Mouse (Mus musculus) forebrain, embryonic 10.5 days (tissue): ENCODE measurements at regions not wholly inside any gene's neighbourhood (a gene's known extent, or its start where the extent isn't known, plus 50 kb on each side); places are given as distances from the start of the nearest gene placed in this dataset.

ENCODE experiments used
- DNase-seq: peaks from one replicate; pipeline ENCODE4 v3.0.0-alpha.2; 2017; ENCODE audit warnings: low spot score; ENCODE audit errors: extremely low spot score
- H3K27ac ChIP-seq: fragments of 300-500 bp; sonication (generic); 2 replicates; pipeline ENCODE4 v1.5.1; 2016; ENCODE audit warnings: mild to moderate bottlenecking
- H3K27me3 ChIP-seq: fragments of 300-500 bp; sonication (generic); 2 replicates; pipeline ENCODE4 v1.6.1; 2016; ENCODE audit warnings: mild to moderate bottlenecking; ENCODE audit not compliant: poor library complexity, severe bottlenecking
- H3K36me3 ChIP-seq: fragments of 300-500 bp; sonication (generic); replicated peaks from 2 replicates; pipeline ENCODE4 v1.6.1; 2016; ENCODE audit warnings: mild to moderate bottlenecking, moderate library complexity
- H3K4me1 ChIP-seq: fragments of 300-500 bp; sonication (generic); 2 replicates; pipeline ENCODE4 v1.6.1; 2016
- H3K4me3 ChIP-seq: fragments of 300-500 bp; sonication (generic); 2 replicates; pipeline ENCODE4 v1.5.1; 2016; ENCODE audit warnings: mild to moderate bottlenecking, moderate library complexity
- H3K9me3 ChIP-seq: fragments of 300-500 bp; sonication (generic); 2 replicates; pipeline ENCODE4 v1.6.1; 2016; ENCODE audit warnings: mild to moderate bottlenecking, moderate library complexity
- WGBS: fragments of 180-500 bp; shearing (Covaris S2); methylation state at CpG from one replicate; pipeline ENCODE4 v1.1.7; 2016; 5-methylcytosine and 5-hydroxymethylcytosine counted together

- Histone ChIP-seq H3K36me3 (no peaks in the 10 kb centered on the region), H3K4me1 (peaks cover 14% of the 10 kb centered on the region), H3K4me3 (no peak overlapping the region), H3K9me3 (no peaks in the 10 kb centered on the region), H3K27me3 (no peaks in the 10 kb centered on the region), H3K27ac (no peak overlapping the region)
- whole genome bisulfite sequencing: 77% methylated on average over 7 of the region's 7 CpGs
- DNase-seq: no peak
Measured at GRCm38 (mm10) chr17:80845349-80845748, 99.1 kb upstream of the Tmem178 start.

GRCm38 (mm10) chr17:80841903-80842302 is 102.5 kb upstream of the Tmem178 start:
- H3K36me3 ChIP-seq: no peaks in the 10 kb centered on the region
- no peak overlapping the region for H3K4me3 ChIP-seq
- no peaks in the 10 kb centered on the region for H3K27me3 ChIP-seq
- H3K27ac ChIP-seq: no peak overlapping the region
- no peaks in the 10 kb centered on the region for H3K9me3 ChIP-seq
- no peak for DNase-seq
- H3K4me1 ChIP-seq: peaks cover 9% of the 10 kb centered on the region
- 92% methylated on average over 4 of the region's 4 CpGs for WGBS

GRCm38 (mm10) chr17:80840896-80841295 is 103.5 kb upstream of the Tmem178 start:
- 92% methylated on average over 6 of the region's 6 CpGs for WGBS
- no peaks in the 10 kb centered on the region for H3K9me3 ChIP-seq
- H3K36me3 ChIP-seq: no peaks in the 10 kb centered on the region
- DNase-seq: no peak
- H3K4me3 ChIP-seq: no peak overlapping the region
- H3K4me1 ChIP-seq: peaks cover 5% of the 10 kb centered on the region
- no peaks in the 10 kb centered on the region for H3K27me3 ChIP-seq
- H3K27ac ChIP-seq: no peak overlapping the region

GRCm38 (mm10) chr17:80840452-80840851 is 104.0 kb upstream of the Tmem178 start:
- Histone ChIP-seq H3K36me3 (no peaks in the 10 kb centered on the region), H3K4me1 (peaks cover 5% of the 10 kb centered on the region), H3K9me3 (no peaks in the 10 kb centered on the region), H3K4me3 (no peak overlapping the region), H3K27me3 (no peaks in the 10 kb centered on the region), H3K27ac (no peak overlapping the region)
- no peak for DNase-seq
- 83% methylated on average over 4 of the region's 4 CpGs for WGBS

DNA sequence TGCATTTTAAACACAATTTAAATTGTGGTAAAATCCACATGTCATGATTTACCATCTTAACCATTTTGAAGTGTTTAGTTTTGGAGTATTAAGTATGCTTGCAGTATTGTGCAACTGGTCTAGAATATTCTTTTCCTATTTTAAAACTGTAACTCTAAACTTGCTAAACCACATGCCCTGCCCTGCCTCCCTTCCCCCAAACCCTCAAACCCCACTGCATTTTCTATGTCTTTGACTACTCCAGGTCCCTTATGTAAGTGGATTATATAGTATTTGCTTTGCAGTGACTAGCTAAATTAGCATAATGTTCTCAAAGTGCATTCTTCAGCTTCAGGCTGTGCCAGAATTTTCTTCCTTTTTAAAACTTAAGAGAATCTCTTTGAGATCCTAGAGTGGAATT is 106.4 kb upstream of the Map4k3 start:
- Histone ChIP-seq H3K36me3 (no peaks in the 10 kb centered on the region), H3K27ac (no peak overlapping the region), H3K27me3 (no peaks in the 10 kb centered on the region), H3K4me3 (no peak overlapping the region), H3K9me3 (no peaks in the 10 kb centered on the region), H3K4me1 (peaks cover 8% of the 10 kb centered on the region)
- no peak for DNase-seq

DNA sequence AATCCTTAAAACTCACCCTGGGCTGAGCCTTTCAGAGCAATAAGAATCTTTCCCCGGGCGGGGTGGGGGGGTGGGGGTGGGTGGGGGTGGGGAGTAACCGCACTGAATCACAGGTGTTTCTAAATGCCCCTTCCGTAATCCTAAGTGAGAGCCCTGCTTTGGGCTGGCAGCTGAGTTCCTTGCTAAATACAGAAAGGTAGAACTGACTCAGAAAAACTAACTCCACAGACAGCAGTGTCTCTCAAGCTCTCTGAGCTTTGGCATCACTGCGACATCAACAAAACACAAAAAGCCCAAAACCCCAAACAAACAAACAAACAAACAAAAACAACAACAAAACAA is 105.9 kb upstream of the Map4k3 start:
- H3K27me3 ChIP-seq: no peaks in the 10 kb centered on the region
- H3K27ac ChIP-seq: no peak overlapping the region
- H3K4me1 ChIP-seq: peaks cover 8% of the 10 kb centered on the region
- no peak overlapping the region for H3K4me3 ChIP-seq
- 34% methylated on average over 5 of the region's 5 CpGs for WGBS
- H3K9me3 ChIP-seq: no peaks in the 10 kb centered on the region
- no peak for DNase-seq
- H3K36me3 ChIP-seq: no peaks in the 10 kb centered on the region

GRCm38 (mm10) chr17:80833355-80834175 is 105.3 kb upstream of the Map4k3 start:
- Histone ChIP-seq H3K36me3 (no peaks in the 10 kb centered on the region), H3K27me3 (no peaks in the 10 kb centered on the region), H3K4me1 (peaks cover 8% of the 10 kb centered on the region), H3K4me3 (no peak overlapping the region), H3K9me3 (no peaks in the 10 kb centered on the region), H3K27ac (no peak overlapping the region)
- no peak for DNase-seq
- 29% methylated on average over 10 of the region's 10 CpGs for WGBS

DNA sequence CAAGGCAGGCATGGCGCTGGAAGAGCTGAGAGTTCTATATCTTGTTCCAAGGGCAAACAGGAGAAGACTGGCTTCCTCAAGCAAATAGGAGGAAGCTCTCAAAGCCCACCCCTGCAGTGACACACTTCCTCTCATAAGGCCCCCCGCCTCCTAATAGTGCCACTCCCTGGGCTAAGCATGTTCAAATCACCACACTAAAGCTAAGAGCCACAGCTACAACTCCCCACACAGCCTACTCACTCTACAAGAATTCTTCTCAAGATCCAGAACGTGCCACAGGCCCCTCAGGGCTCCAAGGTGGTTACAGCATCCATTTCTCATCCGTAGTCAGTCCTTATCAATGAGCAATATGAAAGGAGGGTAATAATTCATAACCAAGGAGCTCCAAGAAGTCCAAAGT is 103.4 kb upstream of the Map4k3 start:
- WGBS: 84% methylated on average over 4 of the region's 4 CpGs
- no peak overlapping the region for H3K27ac ChIP-seq
- no peaks in the 10 kb centered on the region for H3K27me3 ChIP-seq
- no peak overlapping the region for H3K4me3 ChIP-seq
- no peak for DNase-seq
- peaks cover 8% of the 10 kb centered on the region for H3K4me1 ChIP-seq
- H3K36me3 ChIP-seq: no peaks in the 10 kb centered on the region
- H3K9me3 ChIP-seq: no peaks in the 10 kb centered on the region

DNA sequence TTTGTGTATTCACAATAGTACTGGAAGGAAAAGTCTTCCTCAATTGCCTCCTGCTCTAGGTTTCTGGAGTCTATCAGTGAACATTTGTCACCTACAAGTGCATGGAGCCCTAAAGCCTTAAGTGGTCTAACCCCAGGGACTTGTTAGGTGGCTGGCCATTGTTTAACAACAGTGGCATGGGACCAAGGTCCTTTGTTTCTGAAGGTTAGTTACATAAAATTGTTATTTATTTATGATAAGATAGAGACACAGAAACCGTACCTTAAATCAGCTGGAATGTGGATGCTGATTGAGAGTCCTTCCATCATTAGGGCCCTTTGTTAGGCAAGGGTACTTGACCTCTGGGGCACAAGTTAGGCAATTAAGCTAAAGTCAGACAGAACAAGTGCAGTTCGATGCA is 99.6 kb upstream of the Map4k3 start:
- Histone ChIP-seq H3K4me3 (no peak overlapping the region), H3K27me3 (no peaks in the 10 kb centered on the region), H3K36me3 (no peaks in the 10 kb centered on the region), H3K4me1 (peaks cover 14% of the 10 kb centered on the region), H3K9me3 (no peaks in the 10 kb centered on the region), H3K27ac (no peak overlapping the region)
- no peak for DNase-seq
- WGBS: 68% methylated on average over 2 of the region's 2 CpGs

DNA sequence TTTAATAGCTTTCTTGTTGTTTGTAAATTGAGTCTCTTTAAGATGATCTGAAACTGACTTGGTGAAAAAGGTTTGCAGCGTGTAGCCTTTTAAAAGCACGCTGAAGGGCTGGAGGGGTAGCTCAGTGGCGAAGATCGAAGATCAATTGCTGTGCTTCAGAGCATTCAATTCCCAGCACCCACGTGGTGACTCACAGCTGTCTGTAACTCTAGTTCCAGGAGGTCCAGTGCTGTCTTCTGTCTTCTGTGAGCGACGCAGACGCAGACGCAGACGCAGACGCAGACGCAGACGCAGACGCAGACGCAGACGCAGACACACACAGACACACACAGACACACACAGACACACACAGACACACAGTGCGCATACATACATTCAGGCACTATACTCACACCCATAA is 99.1 kb upstream of the Map4k3 start:
- no peak for DNase-seq
- Histone ChIP-seq H3K4me3 (no peak overlapping the region), H3K4me1 (peaks cover 14% of the 10 kb centered on the region), H3K27me3 (no peaks in the 10 kb centered on the region), H3K27ac (no peak overlapping the region), H3K9me3 (no peaks in the 10 kb centered on the region), H3K36me3 (no peaks in the 10 kb centered on the region)
- 93% methylated on average over 17 of the region's 17 CpGs for WGBS

GRCm38 (mm10) chr17:80825971-80826730 is 97.9 kb upstream of the Map4k3 start:
- no peaks in the 10 kb centered on the region for H3K9me3 ChIP-seq
- peak overlapping the region; percentile 30; the same call in 1 of the 2 replicates for H3K27ac ChIP-seq
- peaks cover 14% of the 10 kb centered on the region for H3K4me1 ChIP-seq
- no peak overlapping the region for H3K4me3 ChIP-seq
- DNase-seq: no peak
- H3K36me3 ChIP-seq: no peaks in the 10 kb centered on the region
- WGBS: 63% methylated on average over 12 of the region's 12 CpGs
- no peaks in the 10 kb centered on the region for H3K27me3 ChIP-seq

DNA sequence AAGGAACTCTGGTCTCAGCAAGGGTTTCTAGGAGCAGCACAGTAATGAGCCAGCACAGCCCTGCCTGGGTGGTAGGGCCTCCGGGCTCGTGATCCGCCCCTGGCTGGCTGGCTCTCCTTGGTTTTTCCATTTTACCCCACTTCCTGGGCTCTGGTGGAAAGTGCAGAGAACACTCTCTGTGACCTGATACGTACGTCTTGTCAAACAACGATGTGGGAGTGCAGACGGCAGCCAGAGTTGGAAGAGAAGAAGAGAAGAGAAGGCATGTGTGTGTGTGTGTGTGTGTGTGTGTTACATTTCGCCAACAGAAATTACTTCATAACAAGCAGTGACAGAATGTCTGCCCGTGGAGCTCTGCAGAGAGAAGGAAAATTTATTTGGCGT is 97.2 kb upstream of the Map4k3 start:
- no peak for DNase-seq
- no peak overlapping the region for H3K4me3 ChIP-seq
- no peak overlapping the region for H3K27ac ChIP-seq

DNA sequence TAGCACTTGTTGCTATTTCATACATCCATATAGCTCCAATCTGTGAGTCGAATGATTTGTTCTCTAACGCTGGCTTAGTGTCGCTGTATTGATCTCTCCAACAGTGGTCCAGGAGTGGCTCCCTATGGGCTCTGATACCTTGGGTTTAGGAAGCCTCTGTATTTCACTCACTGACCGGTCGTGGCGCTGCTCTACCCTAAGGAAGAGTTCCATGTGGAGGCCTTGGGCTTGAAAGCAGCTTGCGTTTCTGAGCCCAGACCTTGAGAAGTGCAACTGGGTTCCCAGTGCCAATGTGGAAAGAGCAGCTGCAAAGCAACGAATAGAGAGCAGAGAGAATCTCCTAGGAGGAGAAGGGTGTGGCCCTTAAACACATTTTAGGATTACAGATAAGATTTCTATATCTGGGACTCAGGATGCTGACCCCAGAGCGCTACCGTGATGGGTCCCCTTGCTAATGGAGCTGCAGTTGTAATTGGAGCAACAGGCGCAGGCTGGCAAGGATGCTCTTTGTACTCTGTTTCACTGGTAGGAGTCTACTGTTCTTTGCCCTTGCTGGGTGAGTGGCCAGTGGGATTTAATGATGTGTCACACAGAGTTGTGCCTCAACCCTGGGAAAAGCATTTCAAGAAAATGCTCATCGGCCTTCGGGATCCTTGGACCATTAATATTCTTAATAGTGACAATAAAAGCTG is 96.7 kb upstream of the Map4k3 start:
- H3K9me3 ChIP-seq: no peaks in the 10 kb centered on the region
- no peaks in the 10 kb centered on the region for H3K36me3 ChIP-seq
- peaks cover 19% of the 10 kb centered on the region for H3K4me1 ChIP-seq
- DNase-seq: no peak
- no peak overlapping the region for H3K4me3 ChIP-seq
- 79% methylated on average over 13 of the region's 13 CpGs for WGBS
- H3K27ac ChIP-seq: no peak overlapping the region
- no peaks in the 10 kb centered on the region for H3K27me3 ChIP-seq

More for the DNA sequence above, 97.2 kb upstream of the Map4k3 start:
- WGBS: 79% methylated on average over 10 of the region's 10 CpGs
- Histone ChIP-seq H3K4me1 (peaks cover 19% of the 10 kb centered on the region), H3K9me3 (no peaks in the 10 kb centered on the region), H3K27me3 (no peaks in the 10 kb centered on the region), H3K36me3 (no peaks in the 10 kb centered on the region)
